Mouse (Mus musculus): ENCODE data around the gene Ptpn4.

Ptpn4 gene

GRCm38 (mm10) chr1:119641090-119641812, 196.2 kb downstream of the Ptpn4 start:
- DNase-seq (ENCODE audit: low spot score): no peak

GRCm38 (mm10) chr1:119640006-119640405, 197.4 kb downstream of the Ptpn4 start:
- DNase-seq (ENCODE audit: low spot score): no peak

DNA sequence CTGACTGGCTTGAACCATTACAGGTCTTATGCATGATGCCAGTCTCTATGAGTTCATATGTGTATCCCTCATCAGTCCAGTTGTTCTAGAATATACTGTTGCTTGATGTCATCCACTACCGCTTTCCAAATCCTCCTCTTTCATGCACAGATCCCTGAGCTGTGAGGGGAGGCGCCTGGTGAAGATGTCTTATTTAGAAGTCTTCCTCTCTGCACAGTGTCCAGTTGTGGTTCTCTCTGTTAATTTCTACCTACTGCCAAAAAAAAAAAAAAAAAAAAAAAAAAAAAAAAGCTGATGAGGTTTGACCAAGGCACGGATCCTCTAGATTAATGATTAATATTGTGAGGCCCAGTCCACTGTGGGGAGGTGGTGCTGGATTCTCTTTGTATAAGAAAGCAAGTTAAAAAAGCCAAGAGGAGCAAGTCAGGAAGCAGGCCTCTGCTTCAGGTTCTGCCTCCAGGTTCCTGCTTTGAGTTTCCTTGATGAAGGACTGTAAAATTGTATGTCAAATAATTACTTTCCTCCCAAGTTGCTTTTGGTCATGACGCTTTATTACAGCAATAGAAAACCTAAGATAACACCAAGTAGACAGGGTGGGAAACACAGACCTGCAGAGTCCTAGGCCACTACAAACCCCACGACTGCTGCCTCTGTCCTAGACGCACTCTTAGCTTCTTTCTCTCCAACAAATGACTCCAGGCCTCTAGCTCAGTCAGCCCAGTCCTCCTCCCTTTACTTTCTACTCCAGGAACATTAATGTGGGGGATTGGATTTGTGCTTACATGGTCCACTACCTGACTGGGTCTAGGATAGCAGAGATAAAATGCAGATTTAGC, 200.0 kb downstream of the Ptpn4 start:
- no peak for DNase-seq (ENCODE audit: low spot score)

- DNase-seq (ENCODE audit: low spot score): no peak
These were observed 202.7 kb downstream of the Ptpn4 start for GRCm38 (mm10) chr1:119634746-119635145.

GRCm38 (mm10) chr1:119630428-119630827, 207.0 kb downstream of the Ptpn4 start:
- no peak for DNase-seq (ENCODE audit: low spot score)

DNA sequence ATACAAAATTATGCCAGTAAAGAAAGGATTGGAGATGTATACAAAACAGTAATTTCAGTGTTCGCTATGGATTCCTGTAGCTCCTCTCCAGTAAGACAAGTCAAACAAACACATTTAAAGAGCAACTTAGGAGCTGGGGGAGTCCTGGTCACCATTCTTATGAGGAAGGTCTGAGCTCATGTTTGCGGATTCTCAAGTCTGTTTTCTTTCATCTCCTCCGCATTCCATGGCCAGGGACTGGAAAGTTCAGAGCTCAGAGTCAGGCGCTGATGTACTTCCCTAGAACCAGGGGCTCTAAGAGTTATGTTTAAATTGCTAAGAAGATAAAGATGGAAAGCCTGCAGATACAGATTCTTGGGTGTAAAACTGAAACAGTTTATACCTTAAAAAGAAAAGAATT, 210.6 kb downstream of the Ptpn4 start:
- no peak for DNase-seq (ENCODE audit: low spot score)

DNA sequence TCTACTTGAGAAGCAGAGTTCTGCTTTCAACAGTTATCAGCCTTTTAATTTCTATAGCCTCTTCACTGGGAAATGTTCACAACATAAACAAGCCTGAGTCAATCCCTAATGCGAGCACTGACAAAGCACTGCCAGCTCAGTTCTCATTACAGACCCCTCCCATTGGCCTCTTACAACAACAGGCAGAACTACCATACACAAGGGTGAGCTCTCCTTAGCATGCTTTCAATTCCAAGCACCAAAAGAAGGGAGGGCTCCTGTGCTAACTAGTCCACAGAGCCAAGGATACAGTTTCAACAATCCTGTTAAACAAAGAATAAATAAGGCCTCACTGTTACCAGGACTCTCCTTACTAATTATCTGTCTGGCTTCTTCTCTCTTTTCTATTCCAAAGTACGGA, 213.0 kb downstream of the Ptpn4 start:
- DNase-seq (ENCODE audit: low spot score): no peak

- DNase-seq (ENCODE audit: low spot score): no peak
These were observed 232.0 kb downstream of the Ptpn4 start for GRCm38 (mm10) chr1:119605396-119605795.

Data from testis, postnatal 10 days (tissue).